Mouse (Mus musculus) forebrain, embryonic 14.5 days (tissue): ENCODE measurements at regions not wholly inside any gene's neighbourhood (a gene's known extent, or its start where the extent isn't known, plus 50 kb on each side); places are given as distances from the start of the nearest gene placed in this dataset.
A peak's percentile ranks its signal among the peaks of the same experiment; 100 is the strongest.
"Not testable (repeated sequence)": the region's sequence is repeated elsewhere in the genome, so short reads cannot be mapped to it uniquely, and the experiment has no call there.

ENCODE experiments used
- ATAC-seq: fragments of 200-750 bp; cut with Nextera tagmentation; 2 replicates; pipeline ENCODE4 v1.8.0; 2017; ENCODE audit warnings: mild to moderate bottlenecking, moderate library complexity
- DNase-seq: peaks from one replicate; pipeline ENCODE4 v3.0.0-alpha.2; 2015; ENCODE audit warnings: low spot score
- H3K27ac ChIP-seq: fragments of 300-500 bp; sonication (generic); 2 replicates; pipeline ENCODE4 v1.5.1; 2014; ENCODE audit warnings: low read depth, mild to moderate bottlenecking, control low read depth, low read length, moderate library complexity
- H3K27me3 ChIP-seq: fragments of 300-500 bp; sonication (generic); replicated peaks from 2 replicates; pipeline ENCODE4 v1.6.1; 2014; ENCODE audit warnings: low read length, control low read depth, mixed read lengths; ENCODE audit not compliant: control insufficient read depth, insufficient read depth
- H3K36me3 ChIP-seq: fragments of 300-500 bp; sonication (generic); 2 replicates; pipeline ENCODE4 v1.6.1; 2014; ENCODE audit warnings: low read length, control low read depth; ENCODE audit not compliant: control insufficient read depth, insufficient read depth
- H3K4me1 ChIP-seq: fragments of 300-500 bp; sonication (generic); 2 replicates; pipeline ENCODE4 v1.6.1; 2014; ENCODE audit warnings: antibody characterized with exemption, low read length, control low read depth; ENCODE audit not compliant: control insufficient read depth, insufficient read depth
- H3K4me2 ChIP-seq: fragments of 300-500 bp; sonication (generic); 2 replicates; pipeline ENCODE4 v1.6.1; 2014; ENCODE audit warnings: mild to moderate bottlenecking, control low read depth, low read length
- H3K4me3 ChIP-seq: fragments of 300-500 bp; sonication (generic); 2 replicates; pipeline ENCODE4 v1.5.1; 2014; ENCODE audit warnings: low read depth, low read length, control low read depth
- H3K9ac ChIP-seq: fragments of 300-500 bp; sonication (generic); 2 replicates; pipeline ENCODE4 v1.6.1; 2014; ENCODE audit warnings: mild to moderate bottlenecking, low read length, control low read depth, moderate library complexity
- H3K9me3 ChIP-seq: fragments of 300-500 bp; sonication (generic); replicated peaks from 2 replicates; pipeline ENCODE4 v1.6.1; 2016; ENCODE audit warnings: low read length, control low read depth, mixed read lengths; ENCODE audit not compliant: control insufficient read depth
- WGBS: fragments of 180-500 bp; shearing (Covaris S2); extraction: QIAGEN DNeasy Blood & Tissue Kit; methylation state at CpG from one replicate; pipeline ENCODE4 v1.1.7; 2014; 5-methylcytosine and 5-hydroxymethylcytosine counted together

DNA sequence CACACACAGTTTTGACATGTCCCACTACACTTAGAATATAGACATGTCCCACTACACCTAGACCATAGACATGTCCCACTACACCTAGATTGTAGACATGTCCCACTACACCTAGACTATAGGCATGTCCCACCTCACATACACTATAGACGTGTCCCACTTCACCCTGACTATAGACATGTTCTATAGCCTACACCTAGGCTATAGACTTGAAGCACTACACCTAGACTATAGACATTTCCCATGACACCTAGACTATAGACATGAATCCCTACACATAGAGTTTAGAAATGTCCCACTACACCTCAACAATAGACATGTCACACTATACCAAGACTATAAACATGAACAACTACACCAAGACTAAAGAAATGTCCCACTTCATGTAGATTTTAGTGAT is 2580.9 kb downstream of the Gm37988 start:
- no peaks in the 10 kb centered on the region for H3K4me1 ChIP-seq
- no peak overlapping the region for H3K27ac ChIP-seq
- H3K36me3 ChIP-seq, result no peaks in the 10 kb centered on the region
- DNase-seq (no peak), ATAC-seq (no peak)
- 94% methylated on average over 1 of the region's 1 CpGs for WGBS
- no peak overlapping the region for H3K4me3 ChIP-seq
- no peak overlapping the region for H3K4me2 ChIP-seq
- no peak overlapping the region for H3K9ac ChIP-seq
- no peaks in the 10 kb centered on the region for H3K9me3 ChIP-seq
- no peaks in the 10 kb centered on the region for H3K27me3 ChIP-seq

- no peaks in the 10 kb centered on the region for H3K27me3 ChIP-seq
- no peaks in the 10 kb centered on the region for H3K4me1 ChIP-seq
- no peak overlapping the region for H3K4me2 ChIP-seq
- H3K9ac ChIP-seq, result no peak overlapping the region
- H3K4me3 ChIP-seq, result no peak overlapping the region
- ATAC-seq (no peak), DNase-seq (peak; percentile 4)
- H3K27ac ChIP-seq, result no peak overlapping the region
- no peaks in the 10 kb centered on the region for H3K9me3 ChIP-seq
- no peaks in the 10 kb centered on the region for H3K36me3 ChIP-seq
Measured at GRCm38 (mm10) chr1:7393508-7393907, 2585.8 kb downstream of the Gm37988 start.

DNA sequence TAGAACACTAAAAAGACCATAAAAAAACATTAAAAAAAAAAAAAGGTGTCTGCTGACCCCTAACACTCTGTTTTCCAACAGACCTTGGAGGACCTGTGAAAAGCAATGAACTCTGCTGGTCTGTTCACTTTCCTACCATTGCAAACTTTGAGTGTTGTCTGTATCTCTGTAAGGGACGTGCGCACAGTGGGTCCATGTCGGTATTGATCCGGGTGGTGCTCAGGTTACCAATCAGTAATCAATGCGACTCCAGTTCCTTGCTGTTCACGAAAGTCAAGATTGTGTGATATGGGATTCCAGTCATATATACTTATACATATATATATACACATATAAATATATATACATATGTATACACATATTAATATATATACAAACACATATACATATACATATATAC is 2586.5 kb downstream of the Gm37988 start:
- DNase-seq, result peak; percentile 13

GRCm38 (mm10) chr1:7395527-7395926 is 2587.8 kb downstream of the Gm37988 start:
- peak; percentile 26 for DNase-seq
- WGBS, result 96% methylated on average over 8 of the region's 8 CpGs

More for the DNA sequence above, 2586.5 kb downstream of the Gm37988 start:
- no peak for ATAC-seq
- 97% methylated on average over 6 of the region's 6 CpGs for WGBS
- Histone ChIP-seq H3K27me3 (no peaks in the 10 kb centered on the region), H3K36me3 (no peaks in the 10 kb centered on the region), H3K4me3 (no peak overlapping the region), H3K27ac (no peak overlapping the region), H3K9ac (no peak overlapping the region), H3K4me1 (no peaks in the 10 kb centered on the region), H3K4me2 (no peak overlapping the region), H3K9me3 (no peaks in the 10 kb centered on the region)

DNA sequence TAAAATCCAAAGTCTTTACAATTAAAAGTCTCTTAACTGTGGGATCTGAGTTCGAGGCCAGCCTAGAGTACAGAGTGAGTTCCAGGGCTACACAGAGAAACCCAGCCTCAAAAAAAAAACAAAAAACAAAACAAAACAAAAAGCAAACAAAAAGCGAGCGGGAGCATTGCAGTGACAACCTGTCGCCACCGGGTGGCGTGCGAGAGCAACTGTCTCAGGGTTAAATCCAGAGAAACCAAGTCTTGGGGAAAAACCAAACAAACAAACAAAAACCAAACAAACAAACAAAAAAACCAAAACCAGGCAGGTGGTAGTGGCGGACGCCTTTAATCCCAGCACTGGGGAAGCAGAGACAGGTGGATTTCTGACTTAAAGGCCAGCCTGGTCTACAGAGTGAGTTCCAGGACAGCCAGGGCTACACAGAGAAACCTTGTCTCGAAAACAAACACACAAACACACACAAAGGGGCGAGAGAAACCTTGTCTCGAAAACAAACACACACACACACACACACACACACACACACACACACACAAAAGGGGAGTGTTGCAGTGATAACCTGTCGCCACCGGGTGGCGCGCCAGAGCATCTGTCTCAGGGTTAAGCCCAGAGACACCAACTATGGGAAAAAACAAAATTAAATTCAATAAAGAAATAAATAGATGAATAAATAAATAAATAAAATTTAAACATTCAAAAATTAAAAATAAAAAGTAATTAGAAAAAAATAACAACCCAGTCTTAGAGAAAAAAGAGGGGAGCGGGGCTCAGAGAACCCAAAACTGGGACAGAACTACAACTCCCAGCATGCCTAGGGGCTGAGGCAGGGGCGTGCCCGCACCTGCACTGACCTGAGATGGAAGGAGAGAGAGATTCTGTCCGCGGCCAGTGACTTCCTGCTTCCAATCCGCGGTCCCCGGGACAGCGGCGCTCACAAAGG is 2589.4 kb downstream of the Gm37988 start:
- ATAC-seq, result peak; percentile 88
- H3K4me3 ChIP-seq, result peak overlapping the region; percentile 59
- H3K9ac ChIP-seq, result peak overlapping the region; percentile 60; the same call in 1 of the 2 replicates
- WGBS, result 17% methylated on average over 26 of the region's 26 CpGs
- no peaks in the 10 kb centered on the region for H3K9me3 ChIP-seq
- DNase-seq, result peak; percentile 93
- no peaks in the 10 kb centered on the region for H3K4me1 ChIP-seq
- H3K27ac ChIP-seq, result 0 out of 2 replicates have a peak overlapping the region, but pooled peaks have one; percentile 46
- peak overlapping the region; percentile 36 for H3K4me2 ChIP-seq
- no peaks in the 10 kb centered on the region for H3K27me3 ChIP-seq
- no peaks in the 10 kb centered on the region for H3K36me3 ChIP-seq

More at GRCm38 (mm10) chr1:7395527-7395926, 2587.8 kb downstream of the Gm37988 start:
- Histone ChIP-seq H3K27ac (no peak overlapping the region), H3K36me3 (no peaks in the 10 kb centered on the region), H3K4me3 (no peak overlapping the region), H3K4me2 (no peak overlapping the region), H3K9ac (no peak overlapping the region), H3K27me3 (no peaks in the 10 kb centered on the region), H3K4me1 (no peaks in the 10 kb centered on the region), H3K9me3 (no peaks in the 10 kb centered on the region)
- no peak for ATAC-seq

- Histone ChIP-seq H3K4me3 (peak overlapping the region; percentile 59), H3K36me3 (no peaks in the 10 kb centered on the region), H3K27ac (peak overlapping the region; percentile 71), H3K27me3 (no peaks in the 10 kb centered on the region), H3K4me2 (peak overlapping the region; percentile 56), H3K9me3 (no peaks in the 10 kb centered on the region), H3K9ac (peak overlapping the region; percentile 69), H3K4me1 (no peaks in the 10 kb centered on the region)
- DNase-seq (peak; percentile 99), ATAC-seq (peak; percentile 98)
- WGBS, result under 1% methylated on average over 43 of the region's 46 CpGs
Measured at GRCm38 (mm10) chr1:7397807-7398446, 2590.2 kb downstream of the Gm37988 start.

DNA sequence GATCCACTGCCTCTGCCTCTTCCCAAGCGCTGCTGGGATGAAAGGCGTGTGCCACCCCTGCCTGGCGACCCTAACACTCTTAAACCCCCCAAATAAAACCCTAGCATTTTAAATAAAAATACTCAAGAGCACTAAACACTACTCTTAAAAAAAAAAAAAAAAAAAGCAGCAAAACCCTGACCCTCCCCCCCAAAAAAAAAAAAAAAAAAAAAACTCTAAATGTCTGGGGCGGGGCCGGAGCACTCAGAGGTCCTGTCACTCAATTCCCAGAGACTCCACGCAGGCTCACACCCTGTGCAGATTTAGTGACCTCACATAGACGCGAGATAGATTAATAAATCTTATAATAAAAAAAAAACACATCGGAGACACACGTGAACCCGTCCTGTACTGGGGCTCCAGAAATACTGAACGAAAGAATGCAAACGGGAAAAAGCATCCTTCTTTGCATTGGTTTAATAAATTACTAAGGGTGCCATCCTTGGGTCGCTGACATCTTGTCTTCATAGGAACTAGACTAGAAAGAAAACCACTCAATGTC is 2591.1 kb downstream of the Gm37988 start:
- Histone ChIP-seq H3K4me3 (peak overlapping the region; percentile 59), H3K27me3 (no peaks in the 10 kb centered on the region), H3K4me1 (no peaks in the 10 kb centered on the region), H3K9me3 (no peaks in the 10 kb centered on the region), H3K36me3 (no peaks in the 10 kb centered on the region), H3K9ac (peak overlapping the region; percentile 69), H3K27ac (peak overlapping the region; percentile 71; the same call in 1 of the 2 replicates), H3K4me2 (peak overlapping the region; percentile 56)
- peak; percentile 11 for DNase-seq
- WGBS, result 60% methylated on average over 14 of the region's 14 CpGs
- ATAC-seq, result no peak

DNA sequence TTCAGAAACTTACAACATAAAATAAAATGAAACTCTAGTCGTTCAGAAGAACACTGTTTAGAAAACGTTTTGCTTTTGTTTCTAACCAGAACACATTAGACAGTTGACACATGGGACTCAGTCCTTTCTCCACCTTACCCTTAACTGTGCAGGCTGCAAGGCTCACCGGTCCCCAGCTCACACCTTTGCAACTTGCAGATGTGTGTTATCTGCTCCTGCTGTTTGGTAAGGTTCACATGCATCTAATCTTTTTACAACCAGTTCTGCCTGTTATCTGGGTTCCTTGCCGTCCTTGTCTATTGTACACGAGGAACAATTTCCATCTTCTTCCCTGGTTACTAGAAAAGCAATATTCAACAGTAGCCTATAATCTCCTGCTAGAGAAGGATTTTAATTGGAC is 2598.0 kb downstream of the Gm37988 start:
- H3K27me3 ChIP-seq, ATAC-seq, DNase-seq, H3K27ac ChIP-seq, H3K4me2 ChIP-seq, H3K9ac ChIP-seq, H3K4me3 ChIP-seq, H3K4me1 ChIP-seq, H3K9me3 ChIP-seq, H3K36me3 ChIP-seq: not testable (repeated sequence)
- 70% methylated on average over 5 of the region's 5 CpGs for WGBS
